Mouse (Mus musculus): ENCODE measurements around the gene Acsf3. TPM values are rescaled to one million over a fixed set of nuclear protein-coding genes. Genes with fewer than 3 reads are reported as not detected.

The Acsf3 gene
- polyA plus RNA-seq (2012; rRNA removed; ENCODE audit: low replicate concordance), result 34.4 and 36.2 TPM in 2 replicates

GRCm38 (mm10) chr8:122775285-122776155 lies at the start of gene Acsf3:
TSS of gene Acsf3 (plus strand) at chr8:122775486.

GRCm38 (mm10) chr8:122847829-122848561 lies 72.7 kb downstream of the Acsf3 start, which contains the start of gene Cdh15:
TSS of gene Cdh15 (plus strand) at chr8:122847966.

Other genes with a start within 250 kb of the Acsf3 start
- 119 and 150 TPM in 2 replicates for gene Piezo1, start 224.2 kb upstream of the Acsf3 start, polyA plus RNA-seq (2012; rRNA removed; ENCODE audit: low replicate concordance)
- 15.1 and 45.5 TPM in 2 replicates for gene Cdt1, start 207.5 kb upstream of the Acsf3 start, polyA plus RNA-seq (2012; rRNA removed; ENCODE audit: low replicate concordance)
- 101 and 127 TPM in 2 replicates for gene Aprt, start 198.6 kb upstream of the Acsf3 start, polyA plus RNA-seq (2012; rRNA removed; ENCODE audit: low replicate concordance)
- gene Galns, start 164.0 kb upstream of the Acsf3 start, polyA plus RNA-seq (2012; rRNA removed; ENCODE audit: low replicate concordance), result 14.4 and 14.9 TPM in 2 replicates
- 120 and 189 TPM in 2 replicates for gene Trappc2l, start 163.8 kb upstream of the Acsf3 start, polyA plus RNA-seq (2012; rRNA removed; ENCODE audit: low replicate concordance)
- not detected in 2 replicates for gene Pabpn1l, start 152.7 kb upstream of the Acsf3 start, polyA plus RNA-seq (2012; rRNA removed; ENCODE audit: low replicate concordance)
- gene Cbfa2t3, start 76.4 kb upstream of the Acsf3 start, polyA plus RNA-seq (2012; rRNA removed; ENCODE audit: low replicate concordance), result 15.8 and 24.7 TPM in 2 replicates
- 2.4 TPM in 1 of 2 replicates, not detected in the other for gene Cdh15, start 72.5 kb downstream of the Acsf3 start, polyA plus RNA-seq (2012; rRNA removed; ENCODE audit: low replicate concordance)

All from mammary gland, adult 2 months (tissue).